Mouse (Mus musculus) MEL (cell line): ENCODE measurements around the gene Itpr1.

Source experiments
- BHLHE40 ChIP-seq: IDR thresholded peaks from 2 replicates; pipeline ENCODE4 v1.6.1; 2012; ENCODE audit warnings: low read depth, mild to moderate bottlenecking, inconsistent platforms, low read length, improper control_type of control experiment, borderline replicate concordance
- CTCF ChIP-seq, 3 experiments: IDR thresholded peaks in 2 of 3; conservative IDR thresholded peaks in 1 of 3; 2 replicates each; pipeline ENCODE4 v1.5.1; 2011 to 2012; ENCODE audit warnings: low read length in 3 of 3, low read depth in 2 of 3, mild to moderate bottlenecking in 2 of 3, improper control_type of control experiment in 1 of 3, inconsistent platforms in 1 of 3, mixed read lengths in 1 of 3, moderate library complexity in 1 of 3; ENCODE audit not compliant: control insufficient read depth in 1 of 3, insufficient read depth in 1 of 3, poor library complexity in 1 of 3, severe bottlenecking in 1 of 3
- ETS1 ChIP-seq: IDR thresholded peaks from 2 replicates; pipeline ENCODE4 v1.6.1; 2012; ENCODE audit warnings: low read depth, mild to moderate bottlenecking, inconsistent platforms, low read length, improper control_type of control experiment, moderate library complexity
- POLR2A ChIP-seq, 2 experiments: IDR thresholded peaks; 2 replicates each; pipeline ENCODE4 v1.6.1; 2011 to 2012; ENCODE audit warnings: low read length in 2 of 2, mild to moderate bottlenecking in 2 of 2, control low read depth in 1 of 2, improper control_type of control experiment in 1 of 2, low read depth in 1 of 2, moderate library complexity in 1 of 2; ENCODE audit not compliant: control insufficient read depth in 1 of 2, insufficient read depth in 1 of 2, poor library complexity in 1 of 2
- RCOR1 ChIP-seq: IDR thresholded peaks from 2 replicates; pipeline ENCODE4 v1.6.1; 2012; ENCODE audit warnings: low read depth, mild to moderate bottlenecking, inconsistent platforms, low read length, improper control_type of control experiment
- TBP ChIP-seq: IDR thresholded peaks from 2 replicates; pipeline ENCODE4 v1.8.0; 2011; ENCODE audit warnings: low read depth, low read length, improper control_type of control experiment
- ZC3H11A ChIP-seq: IDR thresholded peaks from 2 replicates; pipeline ENCODE4 v1.6.1; 2012; ENCODE audit warnings: low read depth, mild to moderate bottlenecking, inconsistent platforms, low read length, improper control_type of control experiment
- ZKSCAN1 ChIP-seq: IDR thresholded peaks from 2 replicates; pipeline ENCODE4 v1.6.1; 2012; ENCODE audit warnings: low read depth, mild to moderate bottlenecking, inconsistent platforms, low read length, improper control_type of control experiment, moderate library complexity

DNA sequence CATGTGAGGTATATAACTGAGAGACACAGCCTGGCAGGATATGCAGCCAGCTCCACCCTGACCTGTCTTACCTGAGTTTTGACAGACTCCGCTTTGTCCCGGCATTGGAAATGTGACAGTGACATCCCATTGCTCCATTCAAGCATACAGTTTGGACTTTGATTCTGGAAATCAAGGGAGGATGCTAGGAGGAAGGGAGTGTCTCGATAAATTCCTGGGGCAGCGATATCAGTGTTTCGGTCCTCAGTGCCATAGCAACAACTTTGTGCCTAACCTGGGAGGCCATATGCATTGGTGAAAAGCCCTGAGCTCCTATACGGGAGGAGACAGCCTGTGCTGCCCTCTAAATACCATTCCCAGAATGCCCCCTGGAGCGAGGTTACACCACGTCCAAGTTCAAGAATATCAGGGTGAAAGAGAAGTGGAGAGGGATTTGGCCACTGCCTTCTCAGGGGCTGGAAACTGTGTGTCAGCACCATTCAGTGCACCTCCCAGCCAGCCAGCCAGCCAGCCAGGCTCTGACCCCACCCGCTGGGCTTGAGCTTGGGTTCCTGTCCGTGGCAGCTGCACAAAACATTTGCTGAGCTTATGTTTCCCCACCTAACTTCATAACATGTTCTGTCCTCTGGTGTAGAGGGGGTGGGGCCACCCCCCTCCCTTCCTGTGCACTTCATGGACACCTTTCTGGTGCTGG, 319.7 kb downstream of the Itpr1 start:
- TF ChIP-seq CTCF (IDR thresholded peaks at IDR 0.05 in 2 of 3, conservative IDR thresholded peaks at IDR 0.05 in 1 of 3; ENCODE audit: control insufficient read depth in 1 of 3, insufficient read depth in 1 of 3, low read depth in 2 of 3, low read length in 3 of 3, poor library complexity in 1 of 3, severe bottlenecking in 1 of 3): no peak
- no peak for TF ChIP-seq RCOR1
- no peak for TF ChIP-seq TBP
- no peak for TF ChIP-seq ZKSCAN1
- TF ChIP-seq ZC3H11A: no peak
- no peak for TF ChIP-seq BHLHE40
- TF ChIP-seq POLR2A (IDR thresholded peaks at IDR 0.05; ENCODE audit: control insufficient read depth in 1 of 2, insufficient read depth in 1 of 2, low read depth in 1 of 2, low read length in 2 of 2, poor library complexity in 1 of 2): no peak
- no peak for TF ChIP-seq ETS1
